In genomic region chr7:57700370-57700769, GRCm38 (mm10) we compare ENCODE assay signal across 12 mouse cellular contexts.
A peak's percentile ranks its signal among the peaks of the same experiment; 100 is the strongest.
DNase-seq lines count a peak whose midpoint lies in the region; ATAC-seq lines count a peak whose summit lies in the region.
"Had no signal": no experiment of that assay in that cellular context is flagged by ENCODE, and none has a peak within 500 bp of the region (broad histone marks: within the 10 kb centered on the region; RNA-seq: fewer than 3 reads in every experiment).

No protein-coding gene starts in this region.

- H3K27me3 ChIP-seq in heart, embryonic 11.5 days (ENCODE audit: control insufficient read depth, insufficient read depth, low read length) = no peaks in the 10 kb centered on the region
- H3K27me3 ChIP-seq: lung, embryonic 15.5 days; neural tube, embryonic 12.5 days had no signal

- peak; percentile 16 for DNase-seq in layer of hippocampus, adult 11-12 months (ENCODE audit: low spot score)
- DNase-seq in layer of hippocampus, postnatal 10 days (ENCODE audit: low spot score in 2 of 2) = no peak
- DNase-seq in 3T3-L1 (ENCODE audit: low read depth, low spot score) = peak; percentile 19
- DNase-seq in adrenal gland, adult 8-10 months = peak; percentile 72
- no peak for DNase-seq in spleen, postnatal 4 days (ENCODE audit: low spot score in 2 of 2)
- DNase-seq in embryo, embryonic 11 days = no peak
- no peak for DNase-seq in gastrocnemius, adult 8-10 months (ENCODE audit: low spot score in 2 of 2)
- DNase-seq: gastrocnemius, postnatal 25 days; kidney, adult 2 months had no signal

- no peak overlapping the region for H3K4me2 ChIP-seq in heart, embryonic 11.5 days
- H3K4me2 ChIP-seq: lung, embryonic 15.5 days; neural tube, embryonic 12.5 days had no signal

- H3K4me3 ChIP-seq in heart, embryonic 11.5 days (ENCODE audit: low read depth, low read length) = no peak overlapping the region
- H3K4me3 ChIP-seq: lung, embryonic 15.5 days; neural tube, embryonic 12.5 days had no signal

- peak; percentile 42; the same call in 1 of the 2 replicates for ATAC-seq in heart, embryonic 11.5 days (replicated peaks; ENCODE audit: insufficient number of reproducible peaks, low FRiP score, low TSS enrichment)

- H3K9ac ChIP-seq in heart, embryonic 11.5 days (ENCODE audit: low read depth, low read length) = no peak overlapping the region
- H3K9ac ChIP-seq: lung, embryonic 15.5 days; neural tube, embryonic 12.5 days had no signal

- no peaks in the 10 kb centered on the region for H3K4me1 ChIP-seq in heart, embryonic 11.5 days (ENCODE audit: control insufficient read depth, insufficient read depth, low read length)
- H3K4me1 ChIP-seq: lung, embryonic 15.5 days; neural tube, embryonic 12.5 days had no signal

- H3K9me3 ChIP-seq in heart, embryonic 11.5 days (replicated peaks; ENCODE audit: control insufficient read depth, low read length) = no peaks in the 10 kb centered on the region
- H3K9me3 ChIP-seq: lung, embryonic 15.5 days; neural tube, embryonic 12.5 days had no signal

- H3K27ac ChIP-seq in heart, embryonic 11.5 days (ENCODE audit: low read depth, low read length) = peak overlapping the region; percentile 83; the same call in 1 of the 2 replicates
- H3K27ac ChIP-seq: lung, embryonic 15.5 days; neural tube, embryonic 12.5 days had no signal

- 56% methylated on average over 7 of the region's 7 CpGs for WGBS in heart, embryonic 11.5 days (ENCODE audit: insufficient replicate concordance)

- no peaks in the 10 kb centered on the region for H3K36me3 ChIP-seq in heart, embryonic 11.5 days (ENCODE audit: control insufficient read depth, insufficient read depth, low read length)
- H3K36me3 ChIP-seq: lung, embryonic 15.5 days; neural tube, embryonic 12.5 days had no signal

Comparison
In these comparisons a context has a peak if more than half of its experiments do, and no peak if none do; other contexts are left out.
1. DNase-seq: peak in layer of hippocampus, adult 11-12 months (single experiment), 3T3-L1 (single experiment) and adrenal gland, adult 8-10 months (single experiment); none in layer of hippocampus, postnatal 10 days (0 of 2), spleen, postnatal 4 days (0 of 2), embryo, embryonic 11 days (single experiment) and gastrocnemius, adult 8-10 months (0 of 2).